Mouse (Mus musculus) heart, postnatal 0 days (tissue): ENCODE measurements at regions not wholly inside any gene's neighbourhood (a gene's known extent, or its start where the extent isn't known, plus 50 kb on each side); places are given as distances from the start of the nearest gene placed in this dataset.

ENCODE experiments used
- ATAC-seq: fragments of 200-750 bp; cut with Nextera tagmentation; 2 replicates; pipeline ENCODE4 v1.8.0; 2017; ENCODE audit warnings: low read depth, moderate number of reproducible peaks, moderate library complexity; ENCODE audit not compliant: insufficient read depth
- DNase-seq: peaks from one replicate; pipeline ENCODE4 v3.0.0-alpha.2; 2016; ENCODE audit warnings: low spot score
- H3K27ac ChIP-seq: fragments of 300-500 bp; sonication (generic); 2 replicates; pipeline ENCODE4 v1.5.1; 2014; ENCODE audit warnings: low read depth, mild to moderate bottlenecking
- H3K27me3 ChIP-seq: fragments of 300-500 bp; sonication (generic); 2 replicates; pipeline ENCODE4 v1.6.1; 2014; ENCODE audit warnings: low read length, mixed read lengths; ENCODE audit not compliant: control insufficient read depth, insufficient read depth
- H3K36me3 ChIP-seq: fragments of 300-500 bp; sonication (generic); replicated peaks from 2 replicates; pipeline ENCODE4 v1.6.1; 2014; ENCODE audit warnings: low read length, mixed read lengths; ENCODE audit not compliant: control insufficient read depth, insufficient read depth
- H3K4me1 ChIP-seq: fragments of 300-500 bp; sonication (generic); 2 replicates; pipeline ENCODE4 v1.6.1; 2014; ENCODE audit warnings: antibody characterized with exemption; ENCODE audit not compliant: control insufficient read depth, insufficient read depth
- H3K4me2 ChIP-seq: fragments of 300-500 bp; sonication (generic); 2 replicates; pipeline ENCODE4 v1.6.1; 2014; ENCODE audit warnings: low read depth, mild to moderate bottlenecking, low read length, moderate library complexity
- H3K4me3 ChIP-seq: fragments of 300-500 bp; sonication (generic); 2 replicates; pipeline ENCODE4 v1.5.1; 2014; ENCODE audit warnings: low read depth, low read length
- H3K9ac ChIP-seq: fragments of 300-500 bp; sonication (generic); replicated peaks from 2 replicates; pipeline ENCODE4 v1.6.1; 2014; ENCODE audit warnings: low read depth, low read length, mixed read lengths
- H3K9me3 ChIP-seq: fragments of 300-500 bp; sonication (generic); replicated peaks from 2 replicates; pipeline ENCODE4 v1.6.1; 2016; ENCODE audit warnings: low read length; ENCODE audit not compliant: control insufficient read depth
- CTCF ChIP-seq: IDR thresholded peaks from 2 replicates; pipeline ENCODE4 v1.5.1; 2016; ENCODE audit warnings: antibody characterized with exemption, control low read depth, low read depth
- EP300 ChIP-seq: IDR thresholded peaks from 2 replicates; pipeline ENCODE4 v1.6.1; 2016; ENCODE audit warnings: antibody characterized with exemption, low read depth
- WGBS: fragments of 180-500 bp; shearing (Covaris S2); extraction: QIAGEN DNeasy Blood & Tissue Kit; methylation state at CpG from one replicate; pipeline ENCODE4 v1.1.7; 2014; 5-methylcytosine and 5-hydroxymethylcytosine counted together

DNA sequence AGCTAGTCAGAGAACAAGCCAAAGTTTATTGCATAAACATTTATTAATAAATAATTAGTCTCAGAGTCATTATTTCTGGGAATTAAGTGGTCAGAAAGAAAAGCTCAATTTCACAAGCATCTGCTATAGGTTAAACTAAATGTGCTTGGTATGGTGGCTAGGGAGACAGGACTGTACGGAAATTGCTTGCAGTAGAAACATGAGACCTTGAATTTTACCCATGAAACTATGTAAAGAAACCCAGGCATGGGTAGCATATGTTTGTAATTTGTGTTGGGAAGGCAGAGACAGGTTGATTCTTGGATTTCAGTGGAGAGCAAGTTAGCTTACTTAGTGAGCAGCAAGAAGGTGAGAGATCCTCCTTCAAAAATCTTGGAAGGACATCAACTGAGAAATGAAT is 772.7 kb downstream of the Stpg2 start:
- TF ChIP-seq CTCF (no peak), EP300 (no peak)
- H3K4me1 ChIP-seq: no peaks in the 10 kb centered on the region
- WGBS: 68% methylated on average over 1 of the region's 1 CpGs
- peaks cover 8% of the 10 kb centered on the region; the same call in 1 of the 2 replicates for H3K9me3 ChIP-seq
- H3K4me3 ChIP-seq: no peak overlapping the region
- H3K4me2 ChIP-seq: no peak overlapping the region
- no peaks in the 10 kb centered on the region for H3K36me3 ChIP-seq
- DNase-seq: no peak
- ATAC-seq: no peak
- no peak overlapping the region for H3K9ac ChIP-seq
- H3K27ac ChIP-seq: no peak overlapping the region
- no peaks in the 10 kb centered on the region for H3K27me3 ChIP-seq

- no peak for TF ChIP-seq CTCF
- TF ChIP-seq EP300: no peak
Observed at GRCm38 (mm10) chr3:139985830-139986481, 780.5 kb downstream of the Stpg2 start.

GRCm38 (mm10) chr3:139988938-139989337 is 783.4 kb downstream of the Stpg2 start:
- Histone ChIP-seq H3K27ac (no peak overlapping the region), H3K4me3 (no peak overlapping the region), H3K4me2 (no peak overlapping the region), H3K9me3 (no peaks in the 10 kb centered on the region), H3K4me1 (no peaks in the 10 kb centered on the region), H3K27me3 (no peaks in the 10 kb centered on the region), H3K36me3 (no peaks in the 10 kb centered on the region), H3K9ac (no peak overlapping the region)
- no peak for ATAC-seq
- no peak for DNase-seq
- TF ChIP-seq CTCF (no peak), EP300 (no peak)
- WGBS: 34% methylated on average over 1 of the region's 1 CpGs

More at GRCm38 (mm10) chr3:139985830-139986481, 780.5 kb downstream of the Stpg2 start:
- H3K9ac ChIP-seq: no peak overlapping the region
- H3K27me3 ChIP-seq: no peaks in the 10 kb centered on the region
- no peaks in the 10 kb centered on the region for H3K9me3 ChIP-seq
- no peak overlapping the region for H3K27ac ChIP-seq
- no peak overlapping the region for H3K4me2 ChIP-seq
- DNase-seq: no peak
- H3K36me3 ChIP-seq: no peaks in the 10 kb centered on the region
- 73% methylated on average over 4 of the region's 4 CpGs for WGBS
- H3K4me1 ChIP-seq: no peaks in the 10 kb centered on the region
- H3K4me3 ChIP-seq: no peak overlapping the region
- no peak for ATAC-seq

DNA sequence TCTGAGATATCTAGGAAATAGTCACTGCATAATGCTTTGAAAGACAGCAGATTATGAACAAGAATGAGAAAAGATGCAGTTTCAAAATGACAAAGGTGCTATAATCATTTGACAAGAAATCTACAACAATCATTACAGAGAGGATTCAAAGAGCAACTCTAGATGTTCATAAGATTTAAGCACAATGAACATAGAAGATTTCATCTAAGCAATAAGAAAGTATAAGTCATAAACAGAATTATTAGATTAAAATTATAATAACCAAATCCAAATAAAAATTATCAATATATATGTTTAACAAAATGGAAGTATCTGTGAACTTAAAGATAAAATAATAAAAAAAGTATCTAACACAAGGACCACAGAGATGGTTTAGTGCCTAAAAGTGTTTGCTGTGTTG is 783.9 kb downstream of the Stpg2 start:
- H3K36me3 ChIP-seq: no peaks in the 10 kb centered on the region
- no peaks in the 10 kb centered on the region for H3K9me3 ChIP-seq
- H3K9ac ChIP-seq: no peak overlapping the region
- no peak overlapping the region for H3K27ac ChIP-seq
- H3K27me3 ChIP-seq: no peaks in the 10 kb centered on the region
- ATAC-seq (no peak), DNase-seq (no peak)
- TF ChIP-seq CTCF: no peak
- TF ChIP-seq EP300: no peak
- H3K4me3 ChIP-seq: no peak overlapping the region
- no peaks in the 10 kb centered on the region for H3K4me1 ChIP-seq
- no peak overlapping the region for H3K4me2 ChIP-seq

- no peak overlapping the region for H3K4me2 ChIP-seq
- H3K36me3 ChIP-seq: no peaks in the 10 kb centered on the region
- H3K4me1 ChIP-seq: no peaks in the 10 kb centered on the region
- WGBS: 65% methylated on average over 2 of the region's 2 CpGs
- no peak for TF ChIP-seq CTCF
- TF ChIP-seq EP300: no peak
- no peaks in the 10 kb centered on the region for H3K9me3 ChIP-seq
- H3K27me3 ChIP-seq: no peaks in the 10 kb centered on the region
- H3K4me3 ChIP-seq: no peak overlapping the region
- no peak for ATAC-seq
- no peak for DNase-seq
- no peak overlapping the region for H3K9ac ChIP-seq
- H3K27ac ChIP-seq: no peak overlapping the region
Observed at GRCm38 (mm10) chr3:140012522-140012921, 807.0 kb downstream of the Stpg2 start.

DNA sequence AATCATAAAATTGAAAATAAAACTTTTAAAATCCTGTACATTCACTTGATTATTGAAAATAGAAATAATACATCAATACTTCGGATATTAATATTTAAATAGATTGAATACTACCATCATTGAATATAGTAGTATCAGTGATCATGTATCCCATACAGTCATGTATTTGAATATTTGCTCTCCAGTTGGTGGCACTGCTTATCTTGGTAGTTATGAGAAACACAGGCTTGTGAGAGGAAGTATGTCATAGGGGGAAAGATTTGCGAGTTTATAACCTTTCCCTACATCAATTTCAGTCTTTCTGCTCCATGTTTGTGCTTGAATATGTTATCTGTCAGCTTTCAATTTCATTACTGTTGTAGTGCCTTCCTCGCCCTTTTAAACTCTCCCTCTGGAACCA is 828.6 kb downstream of the Stpg2 start:
- no peaks in the 10 kb centered on the region for H3K27me3 ChIP-seq
- no peak for TF ChIP-seq CTCF
- no peak for TF ChIP-seq EP300
- WGBS: 68% methylated on average over 3 of the region's 3 CpGs
- H3K4me3 ChIP-seq: no peak overlapping the region
- no peaks in the 10 kb centered on the region for H3K36me3 ChIP-seq
- no peak overlapping the region for H3K27ac ChIP-seq
- H3K9ac ChIP-seq: no peak overlapping the region
- DNase-seq (no peak), ATAC-seq (no peak)
- no peaks in the 10 kb centered on the region for H3K9me3 ChIP-seq
- H3K4me1 ChIP-seq: no peaks in the 10 kb centered on the region
- H3K4me2 ChIP-seq: no peak overlapping the region
